Mouse (Mus musculus): ENCODE data around the gene Adssl1. TPM values are rescaled to one million over a fixed set of nuclear protein-coding genes. Genes with fewer than 3 reads are reported as not detected.

Adssl1 gene
- total and polyA plus RNA-seq, 2 experiments: 21.7 to 26.7 TPM

GRCm38 (mm10) chr12:112644180-112644854 lies 24.5 kb downstream of the Adssl1 start, which contains the start of gene Siva1:
Gene Siva1, plus strand, starts transcription at chr12:112644679.
- WGBS: 1% methylated on average over 45 of the region's 46 CpGs
- peak within 1 kb of the TSS; percentile 70 for H3K4me3 ChIP-seq (ENCODE audit: insufficient read depth, low read depth, low read length)
- H3K27me3 ChIP-seq (ENCODE audit: control insufficient read depth, insufficient read depth, low read length): no peaks in the 10 kb centered on the region
- H3K9ac ChIP-seq (ENCODE audit: low read depth, low read length): peak within 1 kb of the TSS; percentile 72
- no peaks in the 10 kb centered on the region for H3K79me2 ChIP-seq (ENCODE audit: control insufficient read depth, insufficient read depth, low read length)
- peak within 1 kb of the TSS; percentile 19; the same call in 1 of the 2 replicates for H3K27ac ChIP-seq (replicated peaks; ENCODE audit: insufficient read depth, low read depth, low read length)
- H3K4me1 ChIP-seq (ENCODE audit: control insufficient read depth, insufficient read depth, low read length): peaks cover 13% of the 10 kb centered on the region
- H3K36me3 ChIP-seq (ENCODE audit: control insufficient read depth, insufficient read depth, low read length): no peaks in the 10 kb centered on the region
- TF ChIP-seq CTCF (IDR thresholded peaks at IDR 0.05; ENCODE audit: low read depth, low read length) (no peak), POLR2A (IDR thresholded peaks at IDR 0.05; ENCODE audit: extremely low read depth, insufficient read depth, low read length) (no peak)
- DNase-seq (ENCODE audit: extremely low read depth, low read depth, low spot score): peak; percentile 93

DNA sequence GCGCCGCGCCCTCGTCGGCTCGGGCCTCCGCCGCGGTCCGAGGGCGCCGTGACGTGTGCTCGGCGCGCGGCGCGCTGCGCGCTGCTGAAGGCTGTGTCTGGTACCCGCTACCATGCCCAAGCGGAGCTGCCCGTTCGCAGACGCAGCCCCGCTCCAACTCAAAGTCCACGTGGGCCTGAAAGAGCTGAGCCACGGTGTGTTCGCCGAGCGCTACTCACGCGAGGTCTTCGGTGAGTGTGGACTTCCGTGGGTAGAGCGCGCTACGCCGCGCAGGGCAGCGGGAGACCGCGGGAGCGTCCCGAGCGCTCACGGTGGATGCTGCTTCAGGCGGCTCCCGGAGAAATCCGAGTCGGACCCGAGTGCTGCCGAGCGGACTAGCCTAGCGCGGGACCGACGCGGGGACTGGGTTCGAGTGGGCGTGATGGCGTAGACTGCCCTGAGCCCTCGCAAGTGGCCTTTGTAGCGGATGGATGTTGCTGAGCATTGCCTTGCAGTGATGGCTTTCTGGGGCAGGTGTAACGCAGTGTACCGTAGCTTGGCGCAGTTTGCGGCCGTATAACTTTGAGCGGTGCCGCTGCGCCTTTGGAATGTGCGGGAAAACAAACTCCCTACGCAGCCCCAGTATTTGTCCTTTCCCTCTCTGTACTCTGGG lies 25.1 kb downstream of the Adssl1 start:
- H3K27ac ChIP-seq (replicated peaks; ENCODE audit: insufficient read depth, low read depth, low read length): peak overlapping the region; percentile 19; the same call in 1 of the 2 replicates
- under 1% methylated on average over 75 of the region's 75 CpGs for WGBS
- peak overlapping the region; percentile 70 for H3K4me3 ChIP-seq (ENCODE audit: insufficient read depth, low read depth, low read length)
- peaks cover 11% of the 10 kb centered on the region for H3K4me1 ChIP-seq (ENCODE audit: control insufficient read depth, insufficient read depth, low read length)
- peak overlapping the region; percentile 72 for H3K9ac ChIP-seq (ENCODE audit: low read depth, low read length)
- no peak for TF ChIP-seq CTCF (IDR thresholded peaks at IDR 0.05; ENCODE audit: low read depth, low read length)
- peak; percentile 68 for TF ChIP-seq POLR2A (IDR thresholded peaks at IDR 0.05; ENCODE audit: extremely low read depth, insufficient read depth, low read length)
- no peaks in the 10 kb centered on the region for H3K36me3 ChIP-seq (ENCODE audit: control insufficient read depth, insufficient read depth, low read length)
- H3K27me3 ChIP-seq (ENCODE audit: control insufficient read depth, insufficient read depth, low read length): no peaks in the 10 kb centered on the region
- H3K79me2 ChIP-seq (ENCODE audit: control insufficient read depth, insufficient read depth, low read length): no peaks in the 10 kb centered on the region
- DNase-seq (ENCODE audit: extremely low read depth, low read depth, low spot score): no peak

- WGBS: 75% methylated on average over 6 of the region's 6 CpGs
- H3K9ac ChIP-seq (ENCODE audit: low read depth, low read length): no peak overlapping the region
- H3K36me3 ChIP-seq (ENCODE audit: control insufficient read depth, insufficient read depth, low read length): no peaks in the 10 kb centered on the region
- H3K27me3 ChIP-seq (ENCODE audit: control insufficient read depth, insufficient read depth, low read length): no peaks in the 10 kb centered on the region
- H3K27ac ChIP-seq (replicated peaks; ENCODE audit: insufficient read depth, low read depth, low read length): no peak overlapping the region
- H3K4me1 ChIP-seq (ENCODE audit: control insufficient read depth, insufficient read depth, low read length): peaks cover 8% of the 10 kb centered on the region
- TF ChIP-seq CTCF (IDR thresholded peaks at IDR 0.05; ENCODE audit: low read depth, low read length) (no peak), POLR2A (IDR thresholded peaks at IDR 0.05; ENCODE audit: extremely low read depth, insufficient read depth, low read length) (no peak)
- H3K4me3 ChIP-seq (ENCODE audit: insufficient read depth, low read depth, low read length): no peak overlapping the region
- H3K79me2 ChIP-seq (ENCODE audit: control insufficient read depth, insufficient read depth, low read length): no peaks in the 10 kb centered on the region
- no peak for DNase-seq (ENCODE audit: extremely low read depth, low read depth, low spot score)
Measured at GRCm38 (mm10) chr12:112646139-112646538, 26.3 kb downstream of the Adssl1 start.

GRCm38 (mm10) chr12:112648081-112648480 lies 28.2 kb downstream of the Adssl1 start:
- Histone ChIP-seq H3K4me3 (ENCODE audit: insufficient read depth, low read depth, low read length) (no peak overlapping the region), H3K27ac (replicated peaks; ENCODE audit: insufficient read depth, low read depth, low read length) (no peak overlapping the region), H3K79me2 (ENCODE audit: control insufficient read depth, insufficient read depth, low read length) (no peaks in the 10 kb centered on the region), H3K4me1 (ENCODE audit: control insufficient read depth, insufficient read depth, low read length) (peaks cover 5% of the 10 kb centered on the region; the same call in 1 of the 2 replicates), H3K27me3 (ENCODE audit: control insufficient read depth, insufficient read depth, low read length) (no peaks in the 10 kb centered on the region), H3K36me3 (ENCODE audit: control insufficient read depth, insufficient read depth, low read length) (no peaks in the 10 kb centered on the region), H3K9ac (ENCODE audit: low read depth, low read length) (no peak overlapping the region)
- TF ChIP-seq POLR2A (IDR thresholded peaks at IDR 0.05; ENCODE audit: extremely low read depth, insufficient read depth, low read length): no peak
- TF ChIP-seq CTCF (IDR thresholded peaks at IDR 0.05; ENCODE audit: low read depth, low read length): no peak
- no peak for DNase-seq (ENCODE audit: extremely low read depth, low read depth, low spot score)
- 87% methylated on average over 5 of the region's 5 CpGs for WGBS

DNA sequence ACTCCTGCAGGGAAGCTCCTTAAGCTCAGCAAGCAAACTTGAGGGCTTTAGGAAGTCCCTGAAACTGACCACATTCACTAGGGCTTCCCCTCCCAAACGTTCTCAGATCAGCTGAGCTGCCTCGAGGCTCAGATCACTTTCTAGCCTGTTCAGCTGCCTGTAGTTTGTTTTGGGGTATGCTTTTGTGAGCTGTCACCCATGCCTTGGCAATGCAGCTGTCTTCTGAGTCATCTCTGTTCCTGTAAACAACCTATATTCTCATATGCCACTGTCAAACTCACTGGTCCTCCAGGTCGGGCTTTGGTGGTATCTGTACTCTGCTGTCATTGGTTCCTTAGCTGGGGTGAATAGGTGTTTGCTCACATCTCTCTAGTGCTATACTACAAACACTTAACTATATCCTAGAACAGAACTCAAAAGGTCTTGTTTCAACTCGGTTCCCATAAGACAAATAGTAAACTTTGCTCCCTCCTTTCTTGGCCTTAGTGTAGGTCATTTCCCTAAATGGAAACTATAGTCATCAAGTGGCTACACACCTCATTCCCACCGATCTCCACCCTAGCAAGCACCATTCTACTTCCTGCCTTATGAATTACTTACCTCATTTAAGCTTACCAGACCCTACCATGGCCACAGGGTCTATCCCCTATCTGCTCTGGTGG lies 32.1 kb downstream of the Adssl1 start:
- 79% methylated on average over 5 of the region's 5 CpGs for WGBS
- H3K4me3 ChIP-seq (ENCODE audit: insufficient read depth, low read depth, low read length): no peak overlapping the region
- H3K27ac ChIP-seq (replicated peaks; ENCODE audit: insufficient read depth, low read depth, low read length): no peak overlapping the region
- H3K79me2 ChIP-seq (ENCODE audit: control insufficient read depth, insufficient read depth, low read length): no peaks in the 10 kb centered on the region
- H3K36me3 ChIP-seq (ENCODE audit: control insufficient read depth, insufficient read depth, low read length): no peaks in the 10 kb centered on the region; the same call in 1 of the 2 replicates
- TF ChIP-seq POLR2A (IDR thresholded peaks at IDR 0.05; ENCODE audit: extremely low read depth, insufficient read depth, low read length): no peak
- no peak for TF ChIP-seq CTCF (IDR thresholded peaks at IDR 0.05; ENCODE audit: low read depth, low read length)
- H3K27me3 ChIP-seq (ENCODE audit: control insufficient read depth, insufficient read depth, low read length): no peaks in the 10 kb centered on the region
- no peaks in the 10 kb centered on the region for H3K4me1 ChIP-seq (ENCODE audit: control insufficient read depth, insufficient read depth, low read length)
- no peak for DNase-seq (ENCODE audit: extremely low read depth, low read depth, low spot score)
- H3K9ac ChIP-seq (ENCODE audit: low read depth, low read length): no peak overlapping the region
